Mouse (Mus musculus): ENCODE results near the gene Gpr142. TPM values are rescaled to one million over a fixed set of nuclear protein-coding genes. Genes with fewer than 3 reads are reported as not detected.

Gpr142 gene
- polyA plus RNA-seq, 1 experiment from 2014 or later = not detected

DNA sequence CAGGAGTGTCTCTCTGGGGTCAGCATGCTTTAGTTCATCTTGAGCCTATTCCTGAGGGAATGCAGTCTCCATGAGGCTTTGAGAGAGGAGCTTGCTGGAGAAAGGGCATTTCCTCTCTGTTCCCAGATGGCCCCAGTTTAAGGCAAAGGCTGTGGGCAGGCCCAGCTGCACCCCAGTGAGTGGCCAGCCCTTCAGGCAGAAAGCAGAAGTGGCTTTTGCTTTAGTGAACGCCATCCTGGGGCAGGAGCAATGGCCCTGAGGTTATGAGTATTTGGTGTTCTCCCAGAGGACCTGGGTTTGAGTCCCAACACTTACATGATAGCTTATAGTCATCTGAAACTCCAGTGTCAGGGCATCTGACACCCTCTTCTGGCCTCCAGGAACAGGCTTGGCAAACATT, 22.6 kb downstream of the Gpr142 start:
- H3K36me3 ChIP-seq (ENCODE audit: control insufficient read depth, insufficient read depth) = no peaks in the 10 kb centered on the region
- no peak for ATAC-seq (replicated peaks; ENCODE audit: extremely low read depth, insufficient read depth, low FRiP score)
- peaks cover 9% of the 10 kb centered on the region; the same call in 1 of the 2 replicates for H3K4me1 ChIP-seq (ENCODE audit: control insufficient read depth, insufficient read depth, low read length)
- H3K27me3 ChIP-seq (ENCODE audit: control insufficient read depth, insufficient read depth, low read length) = no peaks in the 10 kb centered on the region
- H3K9me3 ChIP-seq (replicated peaks; ENCODE audit: control insufficient read depth, low read length) = no peaks in the 10 kb centered on the region
- H3K9ac ChIP-seq (ENCODE audit: low read length) = no peak overlapping the region
- H3K4me3 ChIP-seq (ENCODE audit: low read length) = no peak overlapping the region
- H3K27ac ChIP-seq (ENCODE audit: low read length) = no peak overlapping the region
- H3K4me2 ChIP-seq (ENCODE audit: low read depth, low read length) = no peak overlapping the region
- 50% methylated on average over 1 of the region's 1 CpGs for WGBS

- Histone ChIP-seq H3K9ac (ENCODE audit: low read length) (0 out of 2 replicates have a peak overlapping the region, but pooled peaks have one; percentile 21), H3K36me3 (ENCODE audit: control insufficient read depth, insufficient read depth) (no peaks in the 10 kb centered on the region), H3K9me3 (replicated peaks; ENCODE audit: control insufficient read depth, low read length) (no peaks in the 10 kb centered on the region), H3K4me3 (ENCODE audit: low read length) (no peak overlapping the region), H3K27me3 (ENCODE audit: control insufficient read depth, insufficient read depth, low read length) (no peaks in the 10 kb centered on the region), H3K4me2 (ENCODE audit: low read depth, low read length) (peak overlapping the region; percentile 4; the same call in 1 of the 2 replicates), H3K27ac (ENCODE audit: low read length) (0 out of 2 replicates have a peak overlapping the region, but pooled peaks have one; percentile 1), H3K4me1 (ENCODE audit: control insufficient read depth, insufficient read depth, low read length) (peaks cover 9% of the 10 kb centered on the region; the same call in 1 of the 2 replicates)
- peak; percentile 60; the same call in 1 of the 2 replicates for ATAC-seq (replicated peaks; ENCODE audit: extremely low read depth, insufficient read depth, low FRiP score)
- 54% methylated on average over 12 of the region's 12 CpGs for WGBS
Measured at GRCm38 (mm10) chr11:114822727-114823126, 24.0 kb downstream of the Gpr142 start.

DNA sequence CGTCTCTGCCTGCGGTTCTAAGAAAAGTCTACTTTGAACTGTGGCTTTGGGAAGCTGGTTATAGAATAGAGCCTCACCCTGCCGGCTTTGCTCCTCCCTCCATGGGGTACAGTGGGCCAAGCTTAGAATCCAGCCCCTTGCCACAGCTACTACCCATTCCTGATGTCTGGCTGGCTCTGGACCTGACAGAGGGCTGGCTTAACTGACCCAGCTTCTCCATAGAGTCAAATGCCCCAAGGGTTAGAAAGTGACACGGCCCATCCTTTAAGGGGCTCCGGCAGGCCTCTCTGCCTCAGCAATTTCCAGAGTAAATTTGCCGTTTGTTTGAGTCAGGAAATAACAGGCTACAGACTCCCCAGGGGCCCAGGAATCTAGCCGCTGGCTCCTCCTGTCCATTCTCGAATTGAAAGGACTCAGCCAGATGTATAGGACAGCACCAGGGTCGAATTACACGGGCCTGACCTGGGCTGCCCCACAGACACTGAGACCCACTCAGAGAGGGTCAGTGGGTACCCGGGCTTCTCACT, 24.5 kb downstream of the Gpr142 start:
- 0 out of 2 replicates have a peak overlapping the region, but pooled peaks have one; percentile 1 for H3K27ac ChIP-seq (ENCODE audit: low read length)
- no peak overlapping the region for H3K9ac ChIP-seq (ENCODE audit: low read length)
- WGBS = 13% methylated on average over 11 of the region's 11 CpGs
- no peak overlapping the region for H3K4me3 ChIP-seq (ENCODE audit: low read length)
- peak overlapping the region; percentile 4; the same call in 1 of the 2 replicates for H3K4me2 ChIP-seq (ENCODE audit: low read depth, low read length)
- peaks cover 9% of the 10 kb centered on the region; the same call in 1 of the 2 replicates for H3K4me1 ChIP-seq (ENCODE audit: control insufficient read depth, insufficient read depth, low read length)
- H3K27me3 ChIP-seq (ENCODE audit: control insufficient read depth, insufficient read depth, low read length) = no peaks in the 10 kb centered on the region
- H3K36me3 ChIP-seq (ENCODE audit: control insufficient read depth, insufficient read depth) = no peaks in the 10 kb centered on the region
- no peaks in the 10 kb centered on the region for H3K9me3 ChIP-seq (replicated peaks; ENCODE audit: control insufficient read depth, low read length)
- ATAC-seq (replicated peaks; ENCODE audit: extremely low read depth, insufficient read depth, low FRiP score) = no peak; the same call in 1 of the 2 replicates

GRCm38 (mm10) chr11:114826686-114827085, 28.0 kb downstream of the Gpr142 start:
- Histone ChIP-seq H3K9me3 (replicated peaks; ENCODE audit: control insufficient read depth, low read length) (no peaks in the 10 kb centered on the region), H3K27me3 (ENCODE audit: control insufficient read depth, insufficient read depth, low read length) (no peaks in the 10 kb centered on the region), H3K4me3 (ENCODE audit: low read length) (no peak overlapping the region), H3K9ac (ENCODE audit: low read length) (no peak overlapping the region), H3K27ac (ENCODE audit: low read length) (no peak overlapping the region), H3K36me3 (ENCODE audit: control insufficient read depth, insufficient read depth) (no peaks in the 10 kb centered on the region), H3K4me1 (ENCODE audit: control insufficient read depth, insufficient read depth, low read length) (peaks cover 24% of the 10 kb centered on the region), H3K4me2 (ENCODE audit: low read depth, low read length) (no peak overlapping the region)
- WGBS = 14% methylated on average over 5 of the region's 5 CpGs
- ATAC-seq (replicated peaks; ENCODE audit: extremely low read depth, insufficient read depth, low FRiP score) = 0 out of 2 replicates have a peak, but pooled peaks have one; percentile 8

GRCm38 (mm10) chr11:114829499-114830432, 31.0 kb downstream of the Gpr142 start:
- H3K4me1 ChIP-seq (ENCODE audit: control insufficient read depth, insufficient read depth, low read length) = peaks cover 15% of the 10 kb centered on the region
- WGBS = 7% methylated on average over 24 of the region's 24 CpGs

DNA sequence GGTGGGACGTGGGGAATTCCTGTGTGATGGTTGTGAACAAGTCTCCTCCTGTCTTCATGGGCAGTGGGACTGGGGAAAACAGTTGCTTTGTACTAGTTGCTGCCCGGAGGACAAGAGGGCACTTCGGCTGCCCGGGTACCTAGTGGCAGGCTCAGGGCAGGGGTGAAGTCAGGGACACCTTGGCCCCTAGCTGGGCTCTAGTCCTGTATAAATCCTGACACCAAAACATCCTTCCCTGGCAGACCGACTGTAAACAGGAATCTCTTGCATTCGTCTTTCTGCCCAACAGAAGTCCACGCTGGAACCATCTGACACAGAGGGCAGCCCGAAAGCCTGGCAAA, 31.7 kb downstream of the Gpr142 start:
- H3K4me3 ChIP-seq (ENCODE audit: low read length) = peak overlapping the region; percentile 45
- no peaks in the 10 kb centered on the region for H3K9me3 ChIP-seq (replicated peaks; ENCODE audit: control insufficient read depth, low read length)
- peak overlapping the region; percentile 71 for H3K4me2 ChIP-seq (ENCODE audit: low read depth, low read length)
- ATAC-seq (replicated peaks; ENCODE audit: extremely low read depth, insufficient read depth, low FRiP score) = peak; percentile 5; the same call in 1 of the 2 replicates
- 28% methylated on average over 8 of the region's 8 CpGs for WGBS
- peaks cover 15% of the 10 kb centered on the region for H3K4me1 ChIP-seq (ENCODE audit: control insufficient read depth, insufficient read depth, low read length)
- no peaks in the 10 kb centered on the region for H3K36me3 ChIP-seq (ENCODE audit: control insufficient read depth, insufficient read depth)
- H3K9ac ChIP-seq (ENCODE audit: low read length) = peak overlapping the region; percentile 59
- no peaks in the 10 kb centered on the region for H3K27me3 ChIP-seq (ENCODE audit: control insufficient read depth, insufficient read depth, low read length)
- peak overlapping the region; percentile 80 for H3K27ac ChIP-seq (ENCODE audit: low read length)

More at GRCm38 (mm10) chr11:114829499-114830432, 31.0 kb downstream of the Gpr142 start:
- peak overlapping the region; percentile 45 for H3K4me3 ChIP-seq (ENCODE audit: low read length)
- peak overlapping the region; percentile 59 for H3K9ac ChIP-seq (ENCODE audit: low read length)
- H3K27ac ChIP-seq (ENCODE audit: low read length) = peak overlapping the region; percentile 80
- H3K4me2 ChIP-seq (ENCODE audit: low read depth, low read length) = peak overlapping the region; percentile 71
- no peaks in the 10 kb centered on the region for H3K9me3 ChIP-seq (replicated peaks; ENCODE audit: control insufficient read depth, low read length)
- H3K27me3 ChIP-seq (ENCODE audit: control insufficient read depth, insufficient read depth, low read length) = no peaks in the 10 kb centered on the region
- ATAC-seq (replicated peaks; ENCODE audit: extremely low read depth, insufficient read depth, low FRiP score) = peak; percentile 90
- no peaks in the 10 kb centered on the region for H3K36me3 ChIP-seq (ENCODE audit: control insufficient read depth, insufficient read depth)

DNA sequence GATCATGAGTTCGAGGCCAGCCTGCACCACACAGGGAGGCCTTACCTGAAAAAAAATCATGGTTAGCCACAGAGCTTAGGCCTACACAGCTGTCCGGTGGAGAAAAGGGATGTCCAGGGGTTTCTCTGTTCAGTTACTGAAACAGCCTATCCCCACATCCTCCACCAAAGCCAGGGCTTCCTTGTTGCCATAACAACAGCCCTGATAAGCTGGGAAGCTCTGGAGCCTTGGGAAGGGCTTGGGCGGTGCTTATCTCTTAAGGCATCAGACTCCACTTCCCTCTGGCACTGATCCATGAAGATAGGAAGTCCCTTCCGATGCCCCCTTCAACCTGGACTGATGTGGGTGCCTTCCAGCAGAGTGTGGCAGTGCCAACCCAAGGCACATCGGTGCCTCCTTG, 34.4 kb downstream of the Gpr142 start:
- Histone ChIP-seq H3K4me1 (ENCODE audit: control insufficient read depth, insufficient read depth, low read length) (peaks cover 16% of the 10 kb centered on the region), H3K36me3 (ENCODE audit: control insufficient read depth, insufficient read depth) (no peaks in the 10 kb centered on the region), H3K9ac (ENCODE audit: low read length) (no peak overlapping the region), H3K27ac (ENCODE audit: low read length) (no peak overlapping the region), H3K27me3 (ENCODE audit: control insufficient read depth, insufficient read depth, low read length) (no peaks in the 10 kb centered on the region), H3K4me3 (ENCODE audit: low read length) (no peak overlapping the region), H3K9me3 (replicated peaks; ENCODE audit: control insufficient read depth, low read length) (0 out of 2 replicates have a peak, but pooled peaks cover 2% of the 10 kb centered on the region), H3K4me2 (ENCODE audit: low read depth, low read length) (no peak overlapping the region)
- WGBS = 41% methylated on average over 5 of the region's 5 CpGs
- ATAC-seq (replicated peaks; ENCODE audit: extremely low read depth, insufficient read depth, low FRiP score) = no peak

DNA sequence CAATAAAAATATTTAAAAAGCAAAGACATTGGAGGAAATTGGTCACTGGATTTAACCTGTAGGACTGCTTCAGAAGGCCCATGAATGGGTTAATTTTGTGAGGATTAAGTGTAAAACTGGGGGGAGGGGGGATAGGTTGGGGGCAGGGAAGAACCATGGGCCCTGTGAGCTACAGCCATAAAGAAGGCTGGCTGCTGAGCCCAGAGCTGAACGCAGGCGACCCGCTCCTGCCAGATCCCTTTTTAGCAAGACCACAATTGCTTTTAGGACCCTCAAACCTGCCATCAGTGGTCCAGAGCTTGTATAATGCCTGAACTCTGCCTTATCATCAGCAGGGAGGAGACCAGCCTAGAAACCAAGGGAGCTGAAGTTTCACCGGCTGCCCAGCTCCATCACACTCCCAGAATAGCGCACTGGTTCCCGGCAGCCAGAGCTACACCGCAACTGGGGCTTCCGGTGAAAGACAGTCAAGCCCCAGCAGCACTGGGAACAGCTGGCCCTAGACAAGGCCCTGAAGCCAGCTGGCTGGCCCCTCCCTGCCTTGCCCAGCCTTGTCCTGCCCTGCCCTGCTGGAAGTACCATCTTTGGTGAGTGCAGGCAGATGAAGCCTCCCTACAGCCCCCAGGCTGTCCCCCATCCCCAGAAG, 45.2 kb downstream of the Gpr142 start:
- Histone ChIP-seq H3K9me3 (replicated peaks; ENCODE audit: control insufficient read depth, low read length) (peaks cover 3% of the 10 kb centered on the region), H3K27me3 (ENCODE audit: control insufficient read depth, insufficient read depth, low read length) (no peaks in the 10 kb centered on the region; the same call in 1 of the 2 replicates), H3K9ac (ENCODE audit: low read length) (peak overlapping the region; percentile 2; the same call in 1 of the 2 replicates), H3K36me3 (ENCODE audit: control insufficient read depth, insufficient read depth) (no peaks in the 10 kb centered on the region), H3K27ac (ENCODE audit: low read length) (peak overlapping the region; percentile 70), H3K4me2 (ENCODE audit: low read depth, low read length) (peak overlapping the region; percentile 10; the same call in 1 of the 2 replicates), H3K4me1 (ENCODE audit: control insufficient read depth, insufficient read depth, low read length) (peaks cover 9% of the 10 kb centered on the region), H3K4me3 (ENCODE audit: low read length) (no peak overlapping the region)
- WGBS = 7% methylated on average over 8 of the region's 8 CpGs
- peak; percentile 90 for ATAC-seq (replicated peaks; ENCODE audit: extremely low read depth, insufficient read depth, low FRiP score)
